Mouse (Mus musculus): ENCODE measurements around the gene Lhx6.
"Not testable (repeated sequence)": the region's sequence is repeated elsewhere in the genome, so short reads cannot be mapped to it uniquely, and the experiment has no call there.

The Lhx6 gene

GRCm38 (mm10) chr2:36104956-36105741 is at the start of gene Lhx6:
Gene Lhx6, minus strand, starts transcription at chr2:36105408.
- peak; percentile 25 to 69 for DNase-seq (ENCODE audit: inconsistent age in 2 of 2, low spot score in 1 of 2)

- DNase-seq (ENCODE audit: inconsistent age in 2 of 2, low spot score in 1 of 2), result not testable (repeated sequence)
These were observed 47.2 kb upstream of the Lhx6 start for GRCm38 (mm10) chr2:36152401-36152800.

GRCm38 (mm10) chr2:36148876-36149365 is 43.7 kb upstream of the Lhx6 start:
- DNase-seq (ENCODE audit: inconsistent age in 2 of 2, low spot score in 1 of 2), result no peak

- DNase-seq (ENCODE audit: inconsistent age in 2 of 2, low spot score in 1 of 2), result no peak
These were observed 33.9 kb upstream of the Lhx6 start for GRCm38 (mm10) chr2:36139096-36139495.

GRCm38 (mm10) chr2:36136300-36136941 is 31.2 kb upstream of the Lhx6 start, which contains the start of the genes Mrrf and Rbm18:
Gene Mrrf, plus strand, starts transcription at chr2:36136389.
Gene Rbm18, minus strand, starts transcription at chr2:36136773.
- peak; percentile 94 to 99 for DNase-seq (ENCODE audit: inconsistent age in 2 of 2, low spot score in 1 of 2)

GRCm38 (mm10) chr2:36135887-36136286 is 30.7 kb upstream of the Lhx6 start:
- no peak for DNase-seq (ENCODE audit: inconsistent age in 2 of 2, low spot score in 1 of 2)

GRCm38 (mm10) chr2:36129051-36129450 is 23.8 kb upstream of the Lhx6 start:
- DNase-seq (ENCODE audit: inconsistent age in 2 of 2, low spot score in 1 of 2), result no peak

GRCm38 (mm10) chr2:36127973-36128372 is 22.8 kb upstream of the Lhx6 start:
- DNase-seq (ENCODE audit: inconsistent age in 2 of 2, low spot score in 1 of 2), result no peak

GRCm38 (mm10) chr2:36126795-36127429 is 21.7 kb upstream of the Lhx6 start:
- no peak for DNase-seq (ENCODE audit: inconsistent age in 2 of 2, low spot score in 1 of 2)

- no peak for DNase-seq (ENCODE audit: inconsistent age in 2 of 2, low spot score in 1 of 2)
These were observed 7.4 kb upstream of the Lhx6 start for GRCm38 (mm10) chr2:36112632-36113031.

GRCm38 (mm10) chr2:36108615-36109014 is 3.4 kb upstream of the Lhx6 start:
- no peak for DNase-seq (ENCODE audit: inconsistent age in 2 of 2, low spot score in 1 of 2)

GRCm38 (mm10) chr2:36104436-36104955 is 712 bp downstream of the Lhx6 start:
- DNase-seq (ENCODE audit: inconsistent age in 2 of 2, low spot score in 1 of 2), result peak in 1 of 2 experiments; percentile 49

- DNase-seq (ENCODE audit: inconsistent age in 2 of 2, low spot score in 1 of 2), result peak; percentile 13 to 64
These were observed 1.4 kb downstream of the Lhx6 start for GRCm38 (mm10) chr2:36103555-36104367.

- peak; percentile 30 to 75 for DNase-seq (ENCODE audit: inconsistent age in 2 of 2, low spot score in 1 of 2)
These were observed 2.1 kb downstream of the Lhx6 start for GRCm38 (mm10) chr2:36103069-36103554.

- DNase-seq (ENCODE audit: inconsistent age in 2 of 2, low spot score in 1 of 2), result peak in 1 of 2 experiments; percentile 56
These were observed 2.7 kb downstream of the Lhx6 start for GRCm38 (mm10) chr2:36102559-36102946.

GRCm38 (mm10) chr2:36101866-36102558 is 3.2 kb downstream of the Lhx6 start:
- no peak for DNase-seq (ENCODE audit: inconsistent age in 2 of 2, low spot score in 1 of 2)

GRCm38 (mm10) chr2:36099739-36100138 is 5.5 kb downstream of the Lhx6 start:
- DNase-seq (ENCODE audit: inconsistent age in 2 of 2, low spot score in 1 of 2), result no peak

GRCm38 (mm10) chr2:36098021-36098420 is 7.2 kb downstream of the Lhx6 start:
- DNase-seq (ENCODE audit: inconsistent age in 2 of 2, low spot score in 1 of 2), result no peak

- no peak for DNase-seq (ENCODE audit: inconsistent age in 2 of 2, low spot score in 1 of 2)
These were observed 7.9 kb downstream of the Lhx6 start for GRCm38 (mm10) chr2:36097129-36097815.
